Mouse (Mus musculus) olfactory bulb, adult 2 months (tissue): ENCODE measurements around the gene Vipas39.

Experiments used
- CTCF ChIP-seq: fragments of 200-500 bp; IDR thresholded peaks from 2 replicates; pipeline ENCODE4 v1.5.1; 2012; ENCODE audit warnings: low read depth, mild to moderate bottlenecking, low read length, moderate library complexity; ENCODE audit not compliant: insufficient read depth
- POLR2A ChIP-seq: fragments of 200-500 bp; IDR thresholded peaks from 2 replicates; pipeline ENCODE4 v1.6.1; 2012; ENCODE audit warnings: mild to moderate bottlenecking, low read depth, low read length, moderate library complexity; ENCODE audit not compliant: insufficient read depth

DNA sequence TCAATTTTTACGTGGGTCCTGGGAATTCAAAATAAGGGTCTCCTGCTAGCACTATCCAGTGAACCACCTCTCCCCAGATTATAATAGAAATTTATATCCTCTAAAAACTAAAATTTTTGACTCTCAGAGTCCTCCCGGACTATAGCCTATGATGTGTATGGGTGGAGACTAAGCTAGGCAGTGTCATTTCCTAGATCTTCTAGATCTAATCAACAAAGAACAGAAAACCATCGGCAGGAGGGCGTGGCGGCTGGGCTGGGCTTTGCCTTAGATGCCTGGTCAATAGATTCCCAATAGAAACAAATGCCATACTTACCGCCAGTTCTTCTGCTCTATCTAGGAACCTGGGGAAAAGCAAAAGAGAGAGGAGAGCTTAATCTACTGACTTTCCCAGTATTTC, 15.9 kb downstream of the Vipas39 start:
- TF ChIP-seq CTCF (no peak), POLR2A (no peak)
